Mouse (Mus musculus): ENCODE data around the gene Tmem240. TPM values are rescaled to one million over a fixed set of nuclear protein-coding genes. Genes with fewer than 3 reads are reported as not detected.

The Tmem240 gene
- polyA plus RNA-seq, 1 experiment from 2014 or later: 0.69 TPM

DNA sequence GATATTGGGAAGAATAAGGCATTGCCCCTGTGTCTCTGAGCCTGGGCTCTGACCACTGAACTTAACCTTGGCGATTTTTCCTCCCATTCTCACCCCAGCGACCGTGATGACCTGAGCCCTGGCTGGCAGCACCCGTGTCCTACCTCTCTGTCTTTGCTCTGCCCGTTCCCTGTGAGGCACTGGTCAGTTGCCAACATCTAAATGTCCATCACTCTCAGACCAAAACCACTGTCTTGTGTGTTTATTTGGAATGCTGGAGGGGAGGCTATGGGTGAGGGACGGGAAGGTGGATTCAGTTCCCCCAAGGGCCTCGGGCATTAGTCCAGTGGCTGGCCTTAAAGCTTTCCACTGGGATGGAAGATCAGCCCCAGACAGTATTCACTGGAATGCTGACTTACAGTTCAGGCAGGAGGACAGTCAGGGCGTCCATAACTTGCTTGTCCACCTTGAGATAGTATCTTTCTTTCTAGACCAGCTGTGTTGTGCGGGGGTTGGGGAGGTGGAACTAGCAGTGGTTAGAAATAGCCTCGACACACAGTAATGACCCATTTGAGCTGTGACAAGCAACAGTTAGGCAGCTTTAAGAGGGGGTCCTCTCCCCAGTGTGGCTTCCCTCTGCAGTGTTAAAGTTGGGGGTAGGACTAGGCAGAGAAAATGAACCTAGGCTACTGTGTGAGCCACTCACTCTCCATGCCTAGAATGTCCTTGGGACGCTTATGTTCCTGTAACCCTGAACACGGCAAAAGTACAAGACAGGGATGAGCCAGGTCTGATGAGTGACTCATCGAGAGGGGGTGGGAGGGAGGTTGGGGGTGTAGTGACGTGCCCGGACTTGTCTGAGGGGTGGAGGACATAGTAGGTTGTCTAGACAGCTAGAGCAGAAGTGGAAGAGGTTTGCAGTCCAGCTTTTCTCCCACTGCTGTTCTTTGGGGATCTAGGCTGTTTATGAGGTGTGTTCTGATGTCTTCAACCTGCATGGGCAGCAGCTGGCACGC, 38.0 kb upstream of the Tmem240 start:
- no peak for DNase-seq (ENCODE audit: low spot score)
- no peaks in the 10 kb centered on the region for H3K9me3 ChIP-seq (ENCODE audit: control insufficient read depth, low read length)
- no peak overlapping the region for H3K9ac ChIP-seq (ENCODE audit: low read depth, low read length)
- 64% methylated on average over 16 of the region's 16 CpGs for WGBS
- H3K4me1 ChIP-seq (replicated peaks; ENCODE audit: control insufficient read depth, insufficient read depth, low read length): 0 out of 2 replicates have a peak, but pooled peaks cover 2% of the 10 kb centered on the region
- no peak overlapping the region for H3K4me3 ChIP-seq (ENCODE audit: low read depth, low read length)
- no peak overlapping the region for H3K4me2 ChIP-seq
- no peak for ATAC-seq (replicated peaks; ENCODE audit: low FRiP score)
- H3K27ac ChIP-seq (ENCODE audit: low read depth, low read length): no peak overlapping the region
- H3K27me3 ChIP-seq (replicated peaks; ENCODE audit: control insufficient read depth, insufficient read depth, low read length): peaks cover 45% of the 10 kb centered on the region
- H3K36me3 ChIP-seq (ENCODE audit: control insufficient read depth, insufficient read depth, low read length): no peaks in the 10 kb centered on the region

DNA sequence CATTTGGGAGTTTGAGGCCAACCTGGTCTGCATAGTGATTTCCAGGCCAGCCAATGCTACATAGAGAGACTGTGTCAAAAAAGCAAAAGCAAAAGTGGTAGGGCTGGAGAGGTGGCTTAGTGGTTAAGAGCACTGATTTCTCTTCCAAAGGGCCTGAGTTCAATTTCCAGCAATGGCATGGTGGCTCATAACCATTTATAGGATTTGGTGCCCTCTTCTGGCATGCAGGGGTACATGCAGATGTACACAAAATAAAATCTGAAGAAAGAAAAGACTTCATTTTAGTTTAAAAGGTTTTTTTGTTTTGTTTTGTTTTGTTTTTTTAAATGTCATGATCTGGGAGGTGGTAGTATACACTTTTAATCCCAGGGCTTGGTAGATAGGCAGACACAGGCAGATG, 34.2 kb upstream of the Tmem240 start:
- ATAC-seq (replicated peaks; ENCODE audit: low FRiP score) (no peak), DNase-seq (ENCODE audit: low spot score) (no peak)
- H3K9me3 ChIP-seq (ENCODE audit: control insufficient read depth, low read length): no peaks in the 10 kb centered on the region
- H3K27ac ChIP-seq (ENCODE audit: low read depth, low read length): no peak overlapping the region
- H3K27me3 ChIP-seq (replicated peaks; ENCODE audit: control insufficient read depth, insufficient read depth, low read length): peaks cover 16% of the 10 kb centered on the region
- H3K4me2 ChIP-seq: no peak overlapping the region
- no peaks in the 10 kb centered on the region for H3K36me3 ChIP-seq (ENCODE audit: control insufficient read depth, insufficient read depth, low read length)
- no peak overlapping the region for H3K9ac ChIP-seq (ENCODE audit: low read depth, low read length)
- H3K4me3 ChIP-seq (ENCODE audit: low read depth, low read length): no peak overlapping the region
- H3K4me1 ChIP-seq (replicated peaks; ENCODE audit: control insufficient read depth, insufficient read depth, low read length): peaks cover 6% of the 10 kb centered on the region; the same call in 1 of the 2 replicates

DNA sequence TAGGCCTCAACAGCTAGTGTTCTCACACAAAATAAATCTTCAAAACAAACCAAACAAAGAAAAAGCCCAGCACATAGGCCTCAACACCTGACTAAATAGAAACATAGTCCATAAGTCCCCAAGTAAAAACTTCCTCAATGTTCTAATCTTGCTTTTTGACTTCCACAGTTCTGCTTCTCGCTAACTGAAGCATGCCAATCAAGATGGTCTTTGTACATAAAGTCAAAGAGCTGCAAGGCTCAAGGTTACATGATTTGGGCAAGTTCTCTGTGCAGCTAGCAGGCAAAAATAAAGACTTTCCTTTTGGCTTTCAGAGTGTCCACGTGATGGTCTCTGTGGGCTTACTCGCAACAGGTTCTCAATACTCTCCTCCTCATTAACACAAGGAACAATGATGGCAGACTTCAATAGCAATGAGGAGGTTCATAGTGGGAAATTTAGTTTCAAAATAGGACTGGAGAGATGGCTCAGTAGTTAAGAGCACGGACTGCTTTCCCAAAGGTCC, 31.1 kb upstream of the Tmem240 start:
- Histone ChIP-seq H3K4me3 (ENCODE audit: low read depth, low read length) (no peak overlapping the region), H3K36me3 (ENCODE audit: control insufficient read depth, insufficient read depth, low read length) (no peaks in the 10 kb centered on the region; the same call in 1 of the 2 replicates), H3K9me3 (ENCODE audit: control insufficient read depth, low read length) (no peaks in the 10 kb centered on the region), H3K27ac (ENCODE audit: low read depth, low read length) (no peak overlapping the region), H3K27me3 (replicated peaks; ENCODE audit: control insufficient read depth, insufficient read depth, low read length) (no peaks in the 10 kb centered on the region), H3K4me2 (peak overlapping the region; percentile 85), H3K9ac (ENCODE audit: low read depth, low read length) (no peak overlapping the region), H3K4me1 (replicated peaks; ENCODE audit: control insufficient read depth, insufficient read depth, low read length) (peaks cover 15% of the 10 kb centered on the region)
- no peak for DNase-seq (ENCODE audit: low spot score)
- no peak for ATAC-seq (replicated peaks; ENCODE audit: low FRiP score)
- 91% methylated on average over 4 of the region's 4 CpGs for WGBS

DNA sequence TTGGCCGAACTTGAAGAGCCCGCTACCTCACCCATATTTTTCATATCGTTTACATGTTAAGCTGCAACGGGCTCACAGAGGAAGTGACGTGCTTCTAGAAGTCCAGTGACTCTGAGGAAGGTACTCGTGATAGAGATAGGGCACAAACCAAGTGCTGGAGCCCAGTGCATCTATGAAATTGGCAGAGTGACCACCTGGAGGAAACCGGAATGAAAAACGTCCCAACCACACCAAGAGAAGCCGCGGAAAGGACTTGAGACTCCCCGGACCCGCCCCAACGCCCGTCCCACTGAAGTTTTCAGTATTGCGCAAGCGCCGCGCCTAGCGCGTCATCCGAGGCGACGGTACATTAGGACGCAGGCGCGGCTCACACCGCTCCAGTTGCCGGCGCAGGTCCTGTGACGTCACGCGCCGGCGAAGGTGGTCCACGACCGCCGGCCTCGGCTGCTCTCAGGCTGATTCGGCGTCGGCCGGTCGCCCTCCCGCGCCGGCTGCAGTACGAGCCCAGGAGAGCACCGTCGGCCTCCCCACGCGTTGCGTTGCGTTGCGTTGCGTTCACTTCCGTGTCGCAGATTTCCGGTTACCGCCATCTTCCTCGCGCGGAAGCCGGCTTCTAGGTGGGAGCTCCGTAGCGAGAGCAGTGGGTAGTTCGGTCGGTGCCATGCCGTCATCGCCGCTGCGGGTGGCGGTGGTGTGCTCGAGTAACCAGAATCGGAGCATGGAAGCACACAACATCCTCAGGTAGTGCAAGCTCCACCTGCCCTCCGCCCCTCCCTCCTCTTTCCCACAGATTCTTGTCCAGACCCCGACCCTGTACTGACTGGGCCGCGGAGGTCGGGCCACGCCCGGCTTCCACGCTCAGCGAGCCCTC, 29.6 kb upstream of the Tmem240 start, which contains the start of gene Ssu72:
Gene Ssu72 (plus strand): TSS at position 80 of the 871 bp plus-strand sequence.
- ATAC-seq (replicated peaks; ENCODE audit: low FRiP score): peak; percentile 92
- WGBS: under 1% methylated on average over 83 of the region's 83 CpGs
- Histone ChIP-seq H3K4me1 (replicated peaks; ENCODE audit: control insufficient read depth, insufficient read depth, low read length) (peaks cover 20% of the 10 kb centered on the region), H3K27ac (ENCODE audit: low read depth, low read length) (peak within 1 kb of the TSS; percentile 95), H3K9me3 (ENCODE audit: control insufficient read depth, low read length) (no peaks in the 10 kb centered on the region), H3K4me3 (ENCODE audit: low read depth, low read length) (peak within 1 kb of the TSS; percentile 84), H3K9ac (ENCODE audit: low read depth, low read length) (peak within 1 kb of the TSS; percentile 87), H3K4me2 (peak within 1 kb of the TSS; percentile 85), H3K27me3 (replicated peaks; ENCODE audit: control insufficient read depth, insufficient read depth, low read length) (no peaks in the 10 kb centered on the region), H3K36me3 (ENCODE audit: control insufficient read depth, insufficient read depth, low read length) (no peaks in the 10 kb centered on the region; the same call in 1 of the 2 replicates)
- peak; percentile 97 for DNase-seq (ENCODE audit: low spot score)

DNA sequence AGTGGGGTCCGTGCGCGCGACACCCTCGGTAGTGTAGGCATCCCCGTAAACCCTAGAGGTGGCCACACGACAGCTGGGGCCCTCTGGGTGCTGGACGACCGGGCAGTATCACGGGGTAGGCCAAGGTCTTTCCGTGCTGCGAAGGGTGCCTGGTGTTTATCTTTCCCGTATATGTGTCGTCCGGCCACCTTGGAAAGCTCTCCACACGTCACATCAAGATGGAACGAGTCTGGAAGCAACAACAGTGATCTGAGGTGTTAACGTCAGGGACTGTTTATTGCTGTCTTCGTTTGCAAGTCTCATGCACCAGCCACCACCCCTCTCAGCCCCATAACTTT, 29.0 kb upstream of the Tmem240 start:
- under 1% methylated on average over 19 of the region's 19 CpGs for WGBS
- Histone ChIP-seq H3K4me2 (peak overlapping the region; percentile 85), H3K4me1 (replicated peaks; ENCODE audit: control insufficient read depth, insufficient read depth, low read length) (peaks cover 20% of the 10 kb centered on the region), H3K4me3 (ENCODE audit: low read depth, low read length) (peak overlapping the region; percentile 84), H3K9ac (ENCODE audit: low read depth, low read length) (peak overlapping the region; percentile 87), H3K36me3 (ENCODE audit: control insufficient read depth, insufficient read depth, low read length) (no peaks in the 10 kb centered on the region; the same call in 1 of the 2 replicates), H3K27me3 (replicated peaks; ENCODE audit: control insufficient read depth, insufficient read depth, low read length) (no peaks in the 10 kb centered on the region), H3K27ac (ENCODE audit: low read depth, low read length) (peak overlapping the region; percentile 95), H3K9me3 (ENCODE audit: control insufficient read depth, low read length) (no peaks in the 10 kb centered on the region)
- DNase-seq (ENCODE audit: low spot score): no peak
- no peak for ATAC-seq (replicated peaks; ENCODE audit: low FRiP score)

DNA sequence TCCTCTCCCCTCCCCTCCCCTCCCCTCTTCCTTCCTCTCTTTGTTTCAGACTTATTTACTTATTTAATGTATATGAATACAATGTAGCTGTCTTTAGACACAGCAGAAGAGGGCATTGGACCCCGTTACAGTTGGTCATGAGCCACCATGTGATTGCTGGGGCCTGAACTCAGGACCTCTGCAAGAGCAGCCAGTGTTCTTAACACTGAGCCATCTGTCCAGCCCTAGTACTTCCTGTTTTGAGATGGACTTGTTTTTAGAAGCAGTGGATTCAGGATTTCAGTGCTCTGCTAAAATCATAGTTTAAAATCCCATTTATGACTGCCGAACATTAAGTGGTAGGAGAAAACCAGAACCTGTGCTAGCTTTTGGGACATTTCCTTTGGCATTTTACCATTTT, 26.0 kb upstream of the Tmem240 start:
- Histone ChIP-seq H3K9ac (ENCODE audit: low read depth, low read length) (no peak overlapping the region), H3K27ac (ENCODE audit: low read depth, low read length) (no peak overlapping the region), H3K27me3 (replicated peaks; ENCODE audit: control insufficient read depth, insufficient read depth, low read length) (no peaks in the 10 kb centered on the region), H3K4me3 (ENCODE audit: low read depth, low read length) (no peak overlapping the region), H3K9me3 (ENCODE audit: control insufficient read depth, low read length) (no peaks in the 10 kb centered on the region), H3K36me3 (ENCODE audit: control insufficient read depth, insufficient read depth, low read length) (no peaks in the 10 kb centered on the region; the same call in 1 of the 2 replicates), H3K4me2 (no peak overlapping the region), H3K4me1 (replicated peaks; ENCODE audit: control insufficient read depth, insufficient read depth, low read length) (peaks cover 22% of the 10 kb centered on the region)
- WGBS: 68% methylated on average over 2 of the region's 2 CpGs
- DNase-seq (ENCODE audit: low spot score) (no peak), ATAC-seq (replicated peaks; ENCODE audit: low FRiP score) (no peak)

DNA sequence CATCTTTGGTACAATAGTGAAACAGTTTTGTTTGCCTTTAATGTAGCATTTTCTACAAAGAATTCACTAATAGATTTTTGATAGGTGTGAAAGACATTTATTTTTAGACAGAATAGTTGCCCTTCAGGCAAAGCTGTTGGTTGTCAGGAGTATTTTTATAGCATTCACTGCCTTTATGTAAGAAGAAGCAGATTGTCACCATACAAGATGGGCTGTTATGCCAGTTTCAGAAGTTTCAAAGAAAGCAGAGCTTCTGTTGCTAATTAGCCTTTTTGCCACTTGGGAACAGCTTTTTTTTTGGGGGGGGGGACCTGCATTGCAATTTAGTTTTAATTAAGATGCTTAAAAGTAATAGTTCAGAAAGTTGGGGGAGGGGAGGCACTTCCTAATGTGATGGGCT, 25.6 kb upstream of the Tmem240 start:
- Histone ChIP-seq H3K27me3 (replicated peaks; ENCODE audit: control insufficient read depth, insufficient read depth, low read length) (no peaks in the 10 kb centered on the region), H3K4me3 (ENCODE audit: low read depth, low read length) (no peak overlapping the region), H3K4me1 (replicated peaks; ENCODE audit: control insufficient read depth, insufficient read depth, low read length) (peaks cover 19% of the 10 kb centered on the region), H3K36me3 (ENCODE audit: control insufficient read depth, insufficient read depth, low read length) (no peaks in the 10 kb centered on the region; the same call in 1 of the 2 replicates), H3K4me2 (no peak overlapping the region), H3K9ac (ENCODE audit: low read depth, low read length) (no peak overlapping the region), H3K27ac (ENCODE audit: low read depth, low read length) (no peak overlapping the region), H3K9me3 (ENCODE audit: control insufficient read depth, low read length) (no peaks in the 10 kb centered on the region)
- DNase-seq (ENCODE audit: low spot score): no peak
- ATAC-seq (replicated peaks; ENCODE audit: low FRiP score): no peak

DNA sequence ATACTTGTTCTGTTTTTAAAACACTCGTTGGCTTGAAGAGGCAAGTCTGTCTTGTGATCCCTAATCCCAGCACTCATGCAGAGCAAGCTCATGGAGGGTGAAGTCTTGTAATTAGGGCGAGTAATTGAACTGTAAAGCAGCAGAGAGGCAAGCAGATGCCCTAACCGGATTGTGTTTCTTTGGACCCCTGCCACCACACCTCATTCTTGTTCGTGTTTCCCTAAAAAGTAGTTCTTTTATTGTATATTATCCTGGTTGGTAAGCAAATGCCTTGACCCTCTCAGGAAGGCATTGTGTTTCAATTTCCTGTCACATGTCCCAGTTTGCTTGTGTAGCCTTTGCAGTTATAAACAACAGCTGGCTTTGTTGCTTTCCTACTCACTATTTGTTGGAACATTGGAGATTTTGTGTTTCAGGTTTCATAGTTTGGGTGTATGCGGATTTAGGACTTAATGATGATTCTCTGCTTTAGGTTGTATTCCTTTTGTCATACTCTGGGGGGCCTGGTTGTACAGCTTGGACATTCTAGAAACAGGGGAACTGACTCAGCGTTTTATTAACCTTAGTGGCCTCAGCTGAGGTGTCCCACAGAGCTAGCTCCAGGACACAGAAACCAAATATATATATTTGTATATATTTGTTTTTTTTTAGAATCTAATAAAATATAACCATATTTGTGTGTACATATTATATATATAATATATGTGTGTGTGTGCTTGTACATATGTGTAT, 23.9 kb upstream of the Tmem240 start:
- Histone ChIP-seq H3K9me3 (ENCODE audit: control insufficient read depth, low read length) (no peaks in the 10 kb centered on the region), H3K4me2 (no peak overlapping the region; the same call in 1 of the 2 replicates), H3K9ac (ENCODE audit: low read depth, low read length) (no peak overlapping the region), H3K27me3 (replicated peaks; ENCODE audit: control insufficient read depth, insufficient read depth, low read length) (no peaks in the 10 kb centered on the region), H3K4me1 (replicated peaks; ENCODE audit: control insufficient read depth, insufficient read depth, low read length) (peaks cover 16% of the 10 kb centered on the region), H3K27ac (ENCODE audit: low read depth, low read length) (no peak overlapping the region), H3K36me3 (ENCODE audit: control insufficient read depth, insufficient read depth, low read length) (peaks cover 7% of the 10 kb centered on the region; the same call in 1 of the 2 replicates), H3K4me3 (ENCODE audit: low read depth, low read length) (no peak overlapping the region)
- DNase-seq (ENCODE audit: low spot score): no peak
- WGBS: 61% methylated on average over 6 of the region's 6 CpGs
- ATAC-seq (replicated peaks; ENCODE audit: low FRiP score): no peak

Measured in liver, embryonic 11.5 days (tissue).